Mouse (Mus musculus) ovary, postnatal 10 days (tissue): ENCODE data around the gene Col1a2.

ENCODE experiments used
- DNase-seq: peaks from one replicate; pipeline ENCODE4 v3.0.0; 2022; ENCODE audit warnings: low spot score

The Col1a2 gene

GRCm38 (mm10) chr6:4504603-4505131 is at the start of gene Col1a2:
Gene Col1a2, plus strand, starts transcription at chr6:4504814.
- no peak for DNase-seq

GRCm38 (mm10) chr6:4455518-4455917 is 49.1 kb upstream of the Col1a2 start:
- no peak for DNase-seq

DNA sequence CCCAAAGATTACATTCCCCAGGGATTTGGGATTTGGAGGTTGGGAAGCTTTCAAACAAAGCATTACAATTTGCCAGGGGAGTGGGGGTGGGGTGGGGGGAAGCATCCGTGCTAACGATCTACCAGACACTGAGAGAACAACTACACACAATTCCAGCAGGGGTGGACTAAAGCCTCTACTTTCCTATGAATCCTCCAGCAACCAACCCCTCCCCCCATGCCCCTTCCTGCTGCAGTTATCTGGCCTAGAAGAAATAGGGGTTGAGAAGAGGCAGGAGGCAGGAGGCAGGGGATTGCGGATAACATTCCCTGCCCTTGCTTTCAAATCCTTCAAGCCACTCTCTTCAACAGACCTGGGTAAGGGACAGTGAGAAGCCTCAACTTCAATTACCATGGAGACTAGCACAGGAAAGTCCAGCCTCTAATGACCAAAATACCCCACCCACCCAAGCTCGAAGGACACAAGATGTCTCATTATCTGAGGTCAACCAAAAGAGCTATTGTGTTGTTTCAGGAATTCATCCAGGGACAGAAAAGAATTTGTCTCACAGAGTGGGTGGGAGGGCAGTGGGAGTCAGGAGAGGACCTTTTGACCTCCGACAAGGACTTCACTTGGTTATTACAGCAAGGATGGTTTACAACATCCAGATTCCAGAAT is 48.5 kb upstream of the Col1a2 start:
- no peak for DNase-seq

DNA sequence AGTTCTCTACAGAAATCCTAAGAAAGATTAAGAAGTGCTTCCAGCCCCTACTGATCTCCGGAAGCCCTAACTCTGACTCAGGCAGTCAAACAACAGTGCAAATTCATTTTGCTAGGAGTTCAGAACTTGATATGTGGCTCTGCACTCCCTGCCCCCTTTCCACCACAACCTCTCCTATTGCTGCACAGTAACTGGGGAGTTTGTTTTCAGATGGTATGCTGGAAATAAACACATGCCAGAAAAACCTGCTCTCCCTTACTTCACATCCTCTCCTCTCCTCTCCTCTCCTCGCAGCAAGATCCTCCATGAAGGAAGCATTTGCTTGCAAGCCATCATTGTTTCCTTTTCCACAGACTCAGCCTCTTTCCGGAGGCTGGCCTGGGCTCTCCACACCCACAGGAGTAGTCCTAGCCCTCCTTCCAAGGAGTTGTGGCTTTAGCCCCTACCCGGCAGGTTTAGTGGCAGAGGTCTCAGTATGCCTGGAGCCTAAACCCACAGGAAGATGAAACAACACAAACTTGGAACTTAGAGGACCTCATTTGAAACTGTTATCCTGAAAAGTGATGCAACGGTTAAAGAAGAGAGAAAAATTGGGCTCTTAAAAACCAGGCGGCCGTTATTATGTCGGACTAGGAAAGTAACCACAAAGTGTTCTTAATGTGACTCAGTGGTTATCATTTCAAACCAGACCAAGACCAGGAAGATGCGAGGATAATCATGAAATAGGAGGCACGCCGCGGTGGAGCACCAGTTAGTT is 47.7 kb upstream of the Col1a2 start:
- DNase-seq: no peak

DNA sequence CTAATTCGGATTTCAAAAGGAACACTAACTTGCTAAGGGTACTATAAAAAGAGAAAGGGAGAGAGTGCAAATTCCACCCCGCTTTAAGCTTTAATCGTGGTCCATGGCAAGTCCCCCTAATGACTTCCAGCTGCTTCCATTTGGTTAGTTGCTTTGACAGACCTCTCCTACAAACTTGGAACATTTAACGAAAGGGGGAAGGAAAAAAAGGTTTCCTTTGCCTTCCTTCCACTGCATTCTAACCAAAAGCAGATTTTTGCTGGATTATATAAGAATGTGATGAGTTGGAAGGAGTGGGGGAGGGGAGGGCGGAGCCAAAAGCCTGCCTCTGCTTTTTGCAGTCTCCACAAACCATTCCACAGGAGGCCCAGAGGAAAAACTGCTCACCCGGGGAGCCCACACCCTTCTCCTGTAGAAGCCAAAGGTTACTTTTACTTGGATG is 47.0 kb upstream of the Col1a2 start:
- DNase-seq: peak; percentile 14

GRCm38 (mm10) chr6:4465320-4465719 is 39.3 kb upstream of the Col1a2 start:
- DNase-seq: no peak

GRCm38 (mm10) chr6:4483577-4483936 is 21.1 kb upstream of the Col1a2 start:
- DNase-seq: no peak

DNA sequence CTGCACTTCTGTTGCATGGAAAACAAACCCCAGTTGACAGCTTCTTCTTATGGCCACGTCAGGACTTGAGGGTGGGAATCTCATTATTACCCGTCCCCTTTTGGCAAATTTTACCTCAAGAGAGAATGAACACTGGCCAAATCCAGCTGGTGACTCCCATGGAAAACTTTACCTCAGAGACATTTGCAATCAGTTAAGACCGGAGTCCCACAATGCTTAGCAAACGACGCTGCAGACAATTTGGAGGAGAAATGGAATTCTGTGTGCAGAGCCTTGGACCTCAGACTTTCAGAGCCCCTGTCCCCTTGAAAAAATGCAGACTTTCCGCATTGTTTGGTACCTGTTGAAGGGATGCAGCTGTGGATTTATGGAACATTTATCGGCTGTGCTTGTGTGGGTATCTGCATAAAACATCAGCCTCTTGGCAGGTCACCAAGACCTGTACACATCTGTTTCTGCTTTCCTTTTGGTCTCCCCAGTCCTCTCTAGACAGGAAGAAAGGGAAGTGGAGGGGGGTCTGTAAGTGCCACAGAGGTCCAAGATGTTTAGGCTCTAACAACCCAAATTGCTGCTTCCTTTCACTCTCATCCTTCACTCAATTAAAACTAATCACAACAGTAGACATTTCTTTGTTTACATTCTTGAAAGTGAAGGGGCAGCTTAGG is 20.5 kb upstream of the Col1a2 start:
- DNase-seq: no peak

DNA sequence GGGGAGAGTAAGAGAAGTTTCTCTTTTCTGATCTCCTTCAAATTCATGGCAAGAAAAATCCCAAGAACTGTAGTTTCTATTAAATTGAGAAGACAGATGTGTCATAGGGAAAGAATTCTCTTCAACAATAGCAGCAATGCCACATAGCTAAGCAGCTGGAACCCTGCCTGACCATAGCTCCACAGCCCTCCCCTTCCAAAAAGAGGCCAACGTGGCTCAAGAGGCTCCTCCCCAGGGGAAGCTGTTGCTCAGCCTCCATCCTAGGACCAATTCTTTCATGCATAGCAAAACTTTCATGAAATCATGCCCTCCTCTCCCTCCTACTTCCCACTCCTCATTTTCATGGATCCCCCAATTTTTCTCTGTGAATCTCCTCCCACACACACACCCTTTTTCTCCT is 16.3 kb upstream of the Col1a2 start:
- DNase-seq: peak; percentile 15

GRCm38 (mm10) chr6:4488966-4489365 is 15.6 kb upstream of the Col1a2 start:
- DNase-seq: no peak

DNA sequence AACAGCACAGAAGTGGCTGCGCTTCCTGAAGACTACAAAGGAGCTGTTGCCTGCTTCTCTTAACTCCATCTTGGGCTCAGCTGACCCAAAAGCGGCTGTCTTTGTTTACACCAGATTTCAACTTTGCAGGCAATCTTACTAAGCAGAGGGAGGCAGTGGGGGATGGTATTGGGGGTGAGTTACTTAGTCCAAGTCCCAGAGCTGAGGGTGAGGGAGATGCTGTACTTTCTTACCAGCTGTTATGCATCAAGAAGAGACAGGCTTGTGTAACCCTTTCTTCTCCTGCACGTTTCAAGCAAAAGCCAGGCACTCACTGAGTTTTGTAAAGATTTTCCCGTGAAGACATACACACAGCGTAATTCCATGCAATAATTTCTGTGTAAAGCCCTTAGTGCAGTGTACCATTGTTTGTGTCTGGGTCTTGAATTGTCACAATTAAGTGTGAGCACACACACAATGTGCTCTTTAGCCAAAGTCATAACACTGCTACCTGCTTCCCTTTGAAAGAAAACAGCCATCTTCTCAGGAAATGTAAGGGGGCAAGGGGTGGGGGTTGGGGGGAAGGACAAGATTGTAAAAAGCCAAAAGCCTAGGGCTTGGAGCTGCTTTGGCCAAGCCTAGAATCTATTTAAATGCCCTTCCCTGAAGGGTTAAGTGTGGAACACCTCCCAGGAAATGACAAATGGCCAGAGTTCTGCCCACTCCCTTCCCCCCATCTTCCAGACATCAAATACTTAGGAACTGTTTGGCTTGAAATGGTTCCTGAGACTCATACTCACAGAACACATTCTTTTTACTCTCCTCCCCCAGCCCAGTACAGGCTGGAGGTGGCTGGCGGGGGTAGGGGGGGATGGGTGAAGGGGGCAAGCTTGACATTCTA is 15.0 kb upstream of the Col1a2 start:
- peak; percentile 27 for DNase-seq

DNA sequence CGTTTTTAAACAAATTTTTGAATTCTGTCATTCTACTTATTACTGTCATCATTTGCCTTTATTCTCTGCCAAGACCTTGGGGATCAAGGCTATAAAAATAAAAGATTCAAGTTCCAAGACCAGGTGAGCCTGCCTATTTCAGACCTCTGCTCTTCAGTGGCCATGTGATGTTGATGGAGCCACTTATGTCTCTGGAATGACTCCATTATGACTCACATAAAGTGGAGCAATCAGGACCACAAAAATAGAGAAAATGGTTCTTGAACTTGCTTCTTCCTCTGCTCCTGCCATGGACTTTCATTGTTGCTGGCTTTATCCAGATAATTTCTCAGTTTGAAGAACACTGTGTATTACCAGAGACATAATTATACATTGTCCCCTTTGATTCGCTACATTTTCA is 10.9 kb upstream of the Col1a2 start:
- no peak for DNase-seq

DNA sequence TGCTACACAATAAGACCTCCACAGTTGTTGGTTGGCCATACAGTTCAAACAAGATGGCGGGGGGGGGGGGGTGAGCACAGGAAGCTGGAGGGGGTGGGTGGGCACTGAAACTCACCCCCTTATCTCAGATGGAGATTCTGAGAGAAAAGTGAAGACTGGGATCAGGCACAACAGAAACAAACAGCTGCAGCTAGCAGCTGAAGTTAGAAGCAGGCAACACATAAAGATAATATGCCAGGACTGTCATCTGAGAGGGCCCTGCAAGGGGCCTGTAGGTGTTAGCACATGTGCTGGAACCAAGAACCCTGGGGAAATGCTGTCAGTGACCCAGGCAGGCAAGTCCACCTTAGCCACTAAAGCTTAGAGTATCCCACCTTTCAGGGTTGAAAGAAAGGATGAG is 8.2 kb upstream of the Col1a2 start:
- DNase-seq: no peak

- no peak for DNase-seq
Measured at GRCm38 (mm10) chr6:4503106-4503505, 1.5 kb upstream of the Col1a2 start.

DNA sequence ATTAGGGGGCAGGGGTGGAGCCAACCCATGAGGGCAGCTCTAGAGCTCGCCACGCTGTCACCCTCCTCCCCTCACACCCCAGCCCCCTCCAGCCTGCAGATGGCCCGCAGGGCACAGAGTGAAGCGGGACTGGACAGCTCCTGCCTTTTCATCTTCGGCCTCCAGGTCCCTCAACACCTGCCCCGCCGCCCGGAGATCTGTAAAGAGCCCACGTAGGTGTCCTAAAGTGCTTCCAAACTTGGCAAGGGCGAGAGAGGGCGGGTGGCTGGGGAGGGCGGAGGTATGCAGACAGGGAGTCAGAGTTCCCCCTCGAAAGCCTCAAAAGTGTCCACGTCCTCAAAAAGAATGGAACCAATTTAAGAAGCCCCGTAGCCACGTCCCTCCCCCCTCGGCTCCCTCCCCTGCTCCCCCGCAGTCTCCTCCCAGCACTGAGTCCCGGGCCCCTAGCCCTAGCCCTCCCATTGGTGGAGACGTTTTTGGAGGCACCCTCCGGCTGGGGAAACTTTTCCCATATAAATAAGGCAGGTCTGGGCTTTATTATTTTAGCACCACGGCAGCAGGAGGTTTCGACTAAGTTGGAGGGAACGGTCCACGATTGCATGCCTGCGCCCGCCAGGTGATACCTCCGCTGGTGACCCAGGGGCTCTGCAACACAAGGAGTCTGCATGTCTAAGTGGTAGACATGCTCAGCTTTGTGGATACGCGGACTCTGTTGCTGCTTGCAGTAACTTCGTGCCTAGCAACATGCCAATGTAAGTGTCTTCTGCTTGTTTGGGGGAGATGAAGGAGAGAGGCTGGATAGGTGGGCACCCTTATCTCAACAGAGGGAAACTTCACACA is 764 bp downstream of the Col1a2 start:
- DNase-seq: no peak

GRCm38 (mm10) chr6:4506106-4506505 is 1.5 kb downstream of the Col1a2 start:
- no peak for DNase-seq

DNA sequence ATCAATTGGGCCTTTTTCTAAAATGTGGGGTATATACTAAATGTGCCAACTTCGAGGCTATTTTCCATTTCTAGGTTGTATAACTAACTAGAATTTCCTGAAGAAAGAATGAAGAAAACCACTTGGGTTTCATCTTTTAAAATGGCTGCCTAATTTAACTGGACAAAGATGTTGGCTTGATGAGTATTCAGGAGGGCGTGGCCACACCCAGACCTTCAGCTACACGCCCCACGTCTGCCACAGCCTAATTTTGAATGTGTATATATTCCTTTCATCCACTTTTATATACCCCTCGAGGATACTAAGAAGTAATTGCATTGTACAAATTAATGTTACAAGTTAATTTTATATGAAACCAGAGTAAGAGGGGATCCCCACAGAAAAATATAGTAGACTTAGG is 2.2 kb downstream of the Col1a2 start:
- no peak for DNase-seq

- no peak for DNase-seq
Measured at GRCm38 (mm10) chr6:4507323-4507722, 2.7 kb downstream of the Col1a2 start.

- DNase-seq: no peak
Measured at GRCm38 (mm10) chr6:4508279-4508678, 3.7 kb downstream of the Col1a2 start.

- DNase-seq: no peak
Measured at GRCm38 (mm10) chr6:4509395-4509794, 4.8 kb downstream of the Col1a2 start.

GRCm38 (mm10) chr6:4514671-4515070 is 10.1 kb downstream of the Col1a2 start:
- DNase-seq: no peak
